Mouse (Mus musculus): ENCODE data around the gene Dnmt3c.
"Not testable (repeated sequence)": the region's sequence is repeated elsewhere in the genome, so short reads cannot be mapped to it uniquely, and the experiment has no call there.

The Dnmt3c gene

GRCm38 (mm10) chr2:153696352-153696751, at the start of gene Dnmt3c:
Gene Dnmt3c, plus strand, starts transcription at chr2:153696652.
- DNase-seq = no peak

- DNase-seq = peak; percentile 8 to 10
These were observed 47.6 kb upstream of the Dnmt3c start for GRCm38 (mm10) chr2:153648773-153649297.

- peak; percentile 65 to 66 for DNase-seq
These were observed 47.0 kb upstream of the Dnmt3c start, which contains the start of gene Dnmt3b for GRCm38 (mm10) chr2:153649298-153650013. Gene Dnmt3b, plus strand, starts transcription at chr2:153649450.

- DNase-seq = peak in 1 of 2 experiments; percentile 11
These were observed 46.3 kb upstream of the Dnmt3c start for GRCm38 (mm10) chr2:153650014-153650687.

- no peak for DNase-seq
These were observed 44.8 kb upstream of the Dnmt3c start for GRCm38 (mm10) chr2:153651681-153652080.

- not testable (repeated sequence) for DNase-seq
These were observed 38.8 kb upstream of the Dnmt3c start for GRCm38 (mm10) chr2:153657659-153658058.

- DNase-seq = no peak
These were observed 35.8 kb upstream of the Dnmt3c start for GRCm38 (mm10) chr2:153660616-153661015.

GRCm38 (mm10) chr2:153665401-153665800, 31.1 kb upstream of the Dnmt3c start:
- DNase-seq = no peak

- peak in 1 of 2 experiments; percentile 28 for DNase-seq
These were observed 27.6 kb upstream of the Dnmt3c start for GRCm38 (mm10) chr2:153668754-153669376.

- DNase-seq = no peak
These were observed 26.3 kb upstream of the Dnmt3c start for GRCm38 (mm10) chr2:153670111-153670510.

- DNase-seq = no peak
These were observed 23.8 kb upstream of the Dnmt3c start for GRCm38 (mm10) chr2:153672619-153673018.

- not testable (repeated sequence) for DNase-seq
These were observed 21.1 kb upstream of the Dnmt3c start for GRCm38 (mm10) chr2:153675364-153675763.

- DNase-seq = no peak
These were observed 19.5 kb upstream of the Dnmt3c start for GRCm38 (mm10) chr2:153676944-153677343.

GRCm38 (mm10) chr2:153677550-153677949, 18.9 kb upstream of the Dnmt3c start:
- no peak for DNase-seq

- DNase-seq = no peak
These were observed 16.5 kb upstream of the Dnmt3c start for GRCm38 (mm10) chr2:153679959-153680358.

- DNase-seq = not testable (repeated sequence)
These were observed 3.0 kb upstream of the Dnmt3c start for GRCm38 (mm10) chr2:153693413-153693812.

- peak; percentile 15 to 23 for DNase-seq
These were observed 1.9 kb upstream of the Dnmt3c start for GRCm38 (mm10) chr2:153694462-153695085.

- DNase-seq = no peak
These were observed 6.9 kb downstream of the Dnmt3c start for GRCm38 (mm10) chr2:153703389-153703788.

- peak in 1 of 2 experiments; percentile 7 for DNase-seq
These were observed 14.4 kb downstream of the Dnmt3c start for GRCm38 (mm10) chr2:153710701-153711330.

GRCm38 (mm10) chr2:153712646-153713091, 16.2 kb downstream of the Dnmt3c start:
- no peak for DNase-seq

GRCm38 (mm10) chr2:153713227-153713626, 16.8 kb downstream of the Dnmt3c start:
- peak; percentile 31 to 39 for DNase-seq

GRCm38 (mm10) chr2:153717861-153718260, 21.4 kb downstream of the Dnmt3c start:
- DNase-seq = not testable (repeated sequence)

All from cerebellum, postnatal 36 days (tissue).